Mouse (Mus musculus) c-Kit-positive CD71-positive TER-119-negative erythroid progenitor cells, embryonic 14.5 days (primary cell): ENCODE measurements around the gene Scn2a.
"Not testable (repeated sequence)": the region's sequence is repeated elsewhere in the genome, so short reads cannot be mapped to it uniquely, and the experiment has no call there.

Source experiments
- DNase-seq: peaks from one replicate; pipeline ENCODE4 v3.0.0-alpha.2; 2013; ENCODE audit warnings: low read depth

Gene Scn2a

DNA sequence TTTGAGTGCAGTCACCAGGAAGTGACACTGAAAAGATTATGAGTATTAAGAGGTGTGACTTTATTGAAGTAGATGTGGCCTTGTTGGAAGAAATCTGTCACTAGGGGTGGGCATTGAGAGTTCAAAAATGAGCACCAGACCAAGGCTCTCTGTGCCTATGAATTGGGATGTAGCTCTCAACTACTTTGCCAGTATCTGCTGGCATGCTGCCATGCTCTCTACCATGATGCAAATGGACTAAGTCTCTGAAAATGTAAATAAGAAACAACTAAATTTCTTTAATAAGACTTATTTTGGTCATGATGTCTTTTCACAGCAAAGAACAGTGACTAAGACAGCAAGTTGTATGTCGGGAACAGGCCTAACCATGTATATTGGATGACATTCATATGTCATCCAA, 79.7 kb downstream of the Scn2a start:
- no peak for DNase-seq

DNA sequence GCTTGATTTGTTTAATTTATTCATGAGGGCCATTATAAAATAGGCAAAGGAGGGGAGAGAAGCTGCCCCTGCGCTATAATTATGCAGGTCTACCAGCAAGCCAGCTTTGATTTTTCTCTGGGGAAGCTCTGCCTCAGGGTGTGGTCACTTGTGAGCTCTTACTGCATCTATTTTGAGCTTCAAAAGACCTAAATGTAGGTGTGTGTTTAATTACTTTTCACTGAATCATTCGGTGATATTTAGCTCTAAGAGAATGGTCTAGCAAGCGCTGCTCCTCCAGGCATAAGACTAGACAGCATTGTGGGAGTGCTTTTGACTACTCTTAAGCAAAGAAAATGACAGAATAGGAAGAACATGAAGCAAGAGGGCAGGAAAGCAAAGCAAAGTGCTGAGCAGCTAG, 80.6 kb downstream of the Scn2a start:
- DNase-seq = no peak

DNA sequence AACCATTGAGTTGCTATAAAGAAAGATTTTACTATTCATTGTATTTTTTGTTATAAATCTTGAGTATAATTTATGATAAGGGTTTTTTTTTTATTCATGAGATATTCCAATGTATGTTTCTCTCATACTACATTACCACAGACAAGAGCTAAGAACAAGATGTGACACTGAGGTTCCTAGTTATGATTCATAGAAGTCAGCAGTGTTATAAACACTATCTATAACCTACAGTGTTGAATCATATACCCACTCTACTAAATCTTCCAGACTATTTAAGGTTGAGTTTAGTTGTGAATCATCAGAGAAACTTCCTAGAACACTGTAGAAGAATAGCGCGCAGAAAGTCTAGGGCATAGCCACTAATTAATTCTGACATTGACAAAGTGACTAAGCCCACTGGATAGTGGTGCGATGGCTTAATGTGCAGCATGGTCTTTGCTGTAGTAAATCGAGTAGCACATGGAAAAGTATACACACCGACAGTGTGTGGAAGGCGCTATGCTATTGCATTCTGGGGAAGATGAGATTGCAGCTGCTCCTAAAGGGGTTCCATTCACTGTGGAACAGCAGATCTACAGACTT, 101.7 kb downstream of the Scn2a start:
- no peak for DNase-seq

DNA sequence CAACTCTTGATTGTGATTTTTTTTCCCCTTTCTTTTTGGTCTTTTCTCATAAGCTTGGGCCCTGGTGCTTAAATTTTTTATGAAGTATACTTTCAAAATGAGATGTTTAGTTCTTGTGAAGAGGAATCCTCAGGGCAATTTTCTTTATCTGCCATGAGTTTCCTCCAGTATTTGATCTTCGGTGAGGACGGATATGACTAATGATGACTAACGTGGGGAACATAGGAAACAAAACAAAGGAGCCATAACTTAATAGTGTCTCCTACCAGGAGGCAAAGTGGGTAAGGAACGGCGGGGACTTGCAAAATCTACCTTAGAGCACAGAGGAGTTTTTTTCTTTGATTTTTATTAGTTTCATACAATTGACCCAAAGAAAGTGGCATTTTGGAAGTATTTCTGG, 124.8 kb downstream of the Scn2a start:
- DNase-seq = no peak

DNA sequence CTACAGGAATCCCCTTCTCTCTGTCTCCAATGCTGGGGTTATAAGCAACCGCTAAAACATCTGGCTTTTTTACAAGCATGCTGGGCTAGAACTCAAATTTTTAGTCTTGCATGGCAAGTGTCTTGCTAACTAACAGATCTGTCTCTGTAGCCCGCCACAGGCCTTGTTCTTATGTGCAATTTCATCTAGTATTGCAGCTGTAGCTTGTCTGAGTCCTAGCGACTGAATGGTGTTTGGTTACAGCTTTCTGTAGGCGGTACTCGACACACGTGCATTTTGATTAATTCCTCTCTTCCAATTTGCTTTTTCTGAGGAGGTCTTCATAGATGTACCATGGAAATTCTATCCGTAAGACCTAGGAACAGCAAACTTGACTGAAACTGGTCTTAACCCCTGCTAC, 161.9 kb downstream of the Scn2a start:
- no peak for DNase-seq

DNA sequence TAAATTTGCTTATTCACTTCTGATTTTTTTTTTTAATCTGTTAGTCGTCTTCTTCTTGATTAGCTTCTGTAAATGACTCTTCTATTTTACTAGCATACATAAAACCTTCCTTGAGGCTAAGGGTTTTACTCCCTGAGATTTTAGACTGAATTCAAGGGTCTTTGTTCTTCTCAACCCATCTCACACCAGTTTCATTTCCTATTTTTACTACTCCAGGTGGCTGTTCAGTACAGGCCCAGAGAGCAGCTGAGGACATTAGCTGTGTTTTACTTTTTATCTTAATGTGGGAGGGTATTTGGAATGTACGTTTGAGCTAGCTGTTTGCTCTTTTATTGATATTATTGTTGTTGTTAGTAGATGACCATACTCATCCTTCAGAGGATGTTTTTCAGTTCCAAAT, 162.8 kb downstream of the Scn2a start:
- no peak for DNase-seq

DNA sequence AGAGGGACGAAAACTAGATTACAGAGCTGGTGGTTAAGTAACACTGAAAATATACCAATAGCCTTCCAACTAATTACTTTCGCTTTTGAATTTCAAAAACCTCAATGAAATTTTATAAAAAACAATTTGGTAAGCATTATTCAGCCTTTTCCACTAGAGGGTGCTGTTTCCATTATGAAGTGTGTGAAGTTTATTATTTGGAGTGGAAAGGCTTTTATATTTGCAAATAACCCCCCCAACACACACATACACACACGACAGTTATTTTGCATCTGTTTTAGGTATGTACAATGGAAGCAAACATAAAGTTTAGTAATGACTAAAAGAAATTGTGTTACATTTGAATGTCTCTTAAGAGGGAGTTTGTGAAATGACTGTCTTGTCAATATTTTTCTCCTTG, 171.9 kb downstream of the Scn2a start:
- no peak for DNase-seq

GRCm38 (mm10) chr2:65793593-65793992, 173.0 kb downstream of the Scn2a start:
- DNase-seq = no peak

GRCm38 (mm10) chr2:65801054-65801709, 180.6 kb downstream of the Scn2a start:
- DNase-seq = peak; percentile 70

- DNase-seq = no peak
These were observed 186.0 kb downstream of the Scn2a start for GRCm38 (mm10) chr2:65806556-65806955.

GRCm38 (mm10) chr2:65811203-65811602, 190.6 kb downstream of the Scn2a start:
- DNase-seq = not testable (repeated sequence)
